Mouse (Mus musculus) bone marrow, adult 2 months (tissue): ENCODE results near the gene Gm28372.

ENCODE experiments used
- CTCF ChIP-seq: fragments of 200-500 bp; IDR thresholded peaks from 2 replicates; pipeline ENCODE4 v1.5.1; 2011; ENCODE audit warnings: low read length, control low read depth; ENCODE audit not compliant: control insufficient read depth, insufficient read depth
- POLR2A ChIP-seq: fragments of 200-500 bp; IDR thresholded peaks from 2 replicates; pipeline ENCODE4 v1.6.1; 2011; ENCODE audit warnings: low read depth, mild to moderate bottlenecking, control low read depth, low read length, borderline replicate concordance; ENCODE audit not compliant: control insufficient read depth

DNA sequence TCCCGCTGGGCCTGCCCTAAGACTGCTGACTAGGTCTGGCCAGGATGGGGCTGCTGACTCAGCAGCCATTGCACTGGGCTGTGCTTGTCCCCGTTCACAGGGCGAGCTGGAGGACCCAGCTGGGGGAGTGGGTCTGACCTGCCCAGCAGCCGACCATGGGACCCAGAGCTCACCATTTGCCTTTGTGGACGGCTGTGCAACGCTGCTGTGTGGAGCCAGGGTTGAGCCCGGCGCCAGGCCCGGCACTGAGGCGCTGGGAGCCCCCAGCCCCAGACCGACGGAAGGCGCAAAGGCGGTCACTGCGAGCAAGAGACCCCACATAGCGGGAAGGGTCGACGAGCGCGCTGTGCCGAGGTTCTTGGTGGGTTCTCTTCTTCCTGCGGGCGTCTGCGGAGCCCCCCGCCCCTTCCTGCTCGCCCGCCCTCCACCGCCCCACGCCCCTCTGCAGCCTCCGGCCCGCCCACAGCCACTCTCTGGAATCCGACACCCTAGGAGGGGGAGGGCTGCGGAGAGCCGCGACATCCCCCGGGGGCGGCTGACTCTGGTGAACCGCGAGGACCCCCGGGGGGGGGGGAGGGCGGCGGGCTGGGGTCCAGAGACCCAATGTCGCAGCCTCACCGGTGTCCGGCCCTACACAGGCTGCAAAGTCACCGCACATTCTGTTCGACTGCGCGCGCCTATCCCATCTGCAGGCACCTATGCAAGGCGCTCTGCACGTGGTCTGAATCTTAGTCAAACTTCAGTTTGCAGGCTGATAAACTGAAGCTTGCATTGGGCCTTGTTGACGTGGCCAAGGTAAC lies 7.7 kb upstream of the Gm28372 start, which contains the start of gene Cpxm1:
- TF ChIP-seq POLR2A (no peak; the same call in 1 of the 2 replicates), CTCF (no peak)
